Mouse (Mus musculus) urinary bladder, postnatal 10 days (tissue): ENCODE results near the gene Npcd.

Source experiments
- DNase-seq: peaks from one replicate; pipeline ENCODE4 v3.0.0; 2022; ENCODE audit warnings: low spot score

The Npcd gene

DNA sequence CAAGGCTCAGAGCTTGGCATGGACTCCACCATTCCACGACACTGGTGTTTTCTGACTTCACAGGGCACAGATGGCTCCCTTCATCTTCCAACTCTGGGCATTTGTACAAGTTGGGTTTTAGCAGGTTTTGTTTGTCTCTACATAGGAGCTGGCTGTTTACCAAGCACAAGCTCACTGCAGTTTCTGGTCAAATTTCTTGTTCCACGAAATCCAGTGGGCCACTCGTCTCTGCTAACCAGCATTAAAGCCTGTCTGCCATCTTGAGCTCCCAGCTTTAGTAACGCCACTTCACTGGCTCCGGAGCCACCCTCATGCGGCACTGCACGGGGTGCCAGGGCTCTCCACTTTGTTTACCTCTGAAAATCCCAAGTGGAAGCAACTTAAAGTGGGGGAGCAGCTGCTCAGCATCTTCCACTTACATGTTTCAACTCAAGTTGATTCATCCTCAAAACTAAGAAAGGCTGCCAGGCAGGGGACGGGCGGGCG is 67.4 kb downstream of the Npcd start:
- DNase-seq: no peak

DNA sequence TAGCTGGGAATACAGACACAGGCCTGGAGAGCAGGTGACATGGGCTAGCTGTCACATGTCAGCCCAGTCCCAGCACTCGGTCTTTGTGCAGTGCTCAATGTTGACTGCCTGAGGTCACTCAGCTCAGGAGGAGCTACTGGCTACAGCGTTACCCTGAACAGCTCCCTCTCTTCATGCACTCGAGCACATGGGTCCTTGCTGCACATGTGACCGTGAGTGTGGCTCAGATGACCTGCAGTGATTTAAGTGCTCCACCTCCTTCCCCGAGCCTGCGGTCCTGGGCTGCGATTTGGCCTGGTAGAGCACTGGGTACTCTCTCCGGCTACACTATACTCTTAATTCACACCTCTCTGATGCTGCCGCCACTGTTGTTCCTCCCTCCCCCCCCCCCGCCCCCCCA is 67.9 kb downstream of the Npcd start:
- DNase-seq: no peak

DNA sequence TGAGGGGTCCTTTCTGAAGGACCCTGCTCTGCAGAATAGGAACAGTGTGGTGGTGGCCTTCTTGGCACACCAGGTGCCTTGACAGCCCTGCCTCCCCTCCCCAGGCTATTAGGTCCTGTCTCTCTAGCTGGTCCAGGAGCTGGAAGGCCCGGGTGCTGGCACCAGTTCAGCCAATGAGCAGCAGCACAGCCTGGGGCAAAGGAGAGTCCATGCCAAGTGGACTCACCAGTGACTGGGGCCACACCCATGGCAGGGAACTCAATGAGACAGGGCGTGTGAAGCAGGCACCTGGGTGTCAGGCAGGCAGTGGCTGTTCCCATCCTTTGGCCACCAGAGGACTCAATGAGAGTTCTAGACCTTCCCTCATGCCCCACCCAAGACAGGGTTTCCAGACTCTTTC is 68.7 kb downstream of the Npcd start:
- DNase-seq: no peak

DNA sequence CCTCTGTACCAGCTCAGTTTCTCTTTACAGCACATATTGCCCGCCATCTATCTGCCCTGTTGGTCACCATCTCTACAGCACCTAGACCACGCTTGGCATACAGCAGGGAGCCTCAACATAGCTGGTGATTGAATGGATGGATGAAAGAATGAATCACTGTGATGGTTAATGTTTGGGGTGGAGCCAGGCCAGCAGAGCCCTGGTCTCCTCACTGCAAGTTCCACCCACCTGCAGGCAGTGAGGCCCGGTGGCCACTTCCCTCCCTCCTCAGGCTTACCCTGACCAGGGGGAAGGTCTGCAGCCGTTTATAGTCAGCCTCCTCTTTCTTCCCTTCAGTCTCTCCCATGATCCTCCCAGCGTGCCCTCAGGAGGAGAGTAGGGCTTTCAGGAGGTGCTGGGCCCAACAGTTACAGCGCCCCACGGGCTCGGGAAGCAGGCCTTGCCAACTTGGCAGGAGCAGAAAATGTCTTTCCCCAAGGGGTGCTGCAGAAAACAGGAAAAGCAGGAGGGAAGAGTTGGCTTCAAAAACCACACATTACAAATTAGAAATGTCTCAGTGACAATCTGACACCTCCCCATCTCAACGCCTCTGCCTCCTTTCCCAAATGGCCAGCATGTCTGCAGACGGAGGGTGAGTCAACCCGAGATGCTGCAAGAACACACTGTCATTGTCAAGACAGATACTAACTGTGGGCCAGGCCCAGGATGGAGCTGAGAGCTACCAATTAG is 69.3 kb downstream of the Npcd start:
- DNase-seq: no peak

DNA sequence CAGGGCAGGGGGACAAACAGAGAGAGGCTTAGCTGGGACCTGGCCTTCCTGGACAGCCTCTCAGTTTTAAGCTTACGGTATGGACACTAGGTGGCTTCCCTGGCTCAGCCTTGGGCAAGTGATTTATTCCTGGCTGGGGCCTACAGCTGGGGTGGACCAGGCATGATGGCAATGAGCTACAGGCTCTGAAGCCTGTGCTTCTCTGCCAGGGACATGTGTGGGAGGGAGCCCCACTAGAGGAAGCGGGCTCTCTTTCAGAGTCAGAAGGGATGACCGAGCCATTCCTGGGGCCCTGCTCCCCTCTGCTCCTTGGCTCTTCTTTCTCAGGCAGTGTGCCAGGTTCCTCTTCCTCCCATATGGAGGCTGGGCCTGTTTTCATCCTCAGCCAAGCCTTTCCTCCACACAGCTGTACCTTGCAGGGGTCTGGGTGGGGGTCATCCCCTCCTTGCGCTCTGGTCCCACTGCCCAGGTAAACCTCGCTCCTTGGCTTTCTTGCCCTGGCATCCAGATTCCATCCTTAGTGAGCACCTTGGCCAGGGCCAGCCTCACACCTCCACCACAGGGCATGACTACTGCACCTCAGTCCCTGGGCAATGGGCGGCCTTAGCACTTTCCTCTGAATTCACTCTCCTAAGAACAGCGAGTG is 70.3 kb downstream of the Npcd start:
- no peak for DNase-seq

DNA sequence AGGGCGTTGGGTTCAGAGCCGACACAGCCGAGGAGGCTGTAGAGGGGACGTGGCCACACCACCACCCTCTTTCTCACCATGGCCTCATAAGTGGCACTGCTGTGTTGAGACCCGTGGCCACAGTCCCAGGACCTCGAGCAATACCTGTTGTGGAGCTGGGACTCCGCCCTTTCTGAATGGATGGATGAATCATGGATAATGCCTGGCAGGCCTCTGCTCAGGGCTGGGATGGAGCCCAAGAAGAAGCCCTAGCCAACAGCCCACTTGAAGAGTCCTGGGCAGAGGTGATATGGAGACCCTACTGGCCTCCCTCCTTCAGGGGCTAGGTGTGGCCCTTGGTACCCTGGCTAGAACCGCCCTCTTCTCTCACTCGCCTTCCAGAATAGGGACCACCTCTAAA is 71.0 kb downstream of the Npcd start:
- no peak for DNase-seq

DNA sequence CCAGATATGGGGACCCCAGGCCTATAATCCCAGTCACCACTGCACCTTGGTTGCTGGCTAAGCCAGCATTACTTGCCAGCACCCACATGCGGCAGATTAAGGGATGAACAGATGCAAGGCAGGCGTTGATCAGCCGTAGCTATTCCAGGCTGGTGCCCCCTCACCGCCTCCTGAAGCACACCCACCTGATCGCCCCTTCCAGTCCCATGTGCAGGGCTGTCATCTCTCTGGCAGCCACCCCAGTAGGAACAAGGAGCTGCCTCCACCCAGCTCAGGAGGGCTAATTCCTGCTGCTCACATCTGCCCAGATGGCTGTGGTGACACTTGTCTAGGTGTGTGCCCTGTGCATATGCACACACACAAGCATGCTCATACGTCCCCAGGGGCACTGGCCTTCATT is 73.1 kb downstream of the Npcd start:
- no peak for DNase-seq

DNA sequence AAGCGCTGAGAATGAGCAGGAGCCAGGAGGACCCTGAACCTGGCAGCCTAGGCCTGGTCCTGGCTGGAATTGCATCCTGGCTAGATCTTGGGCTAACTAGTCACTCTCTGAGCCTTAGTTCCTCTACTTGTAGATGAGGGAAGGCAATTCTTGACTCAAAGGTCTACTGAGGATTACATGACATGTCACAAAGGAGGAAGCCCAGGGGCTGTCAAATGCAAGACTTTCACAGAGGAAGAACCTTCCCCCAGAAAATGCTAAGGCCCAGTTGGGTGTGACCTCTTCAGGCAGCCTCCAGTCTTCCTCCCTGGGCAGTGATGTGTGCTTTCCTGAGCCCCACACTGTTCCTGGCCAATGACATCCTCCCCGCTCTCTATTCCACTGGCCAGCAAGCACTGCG is 76.9 kb downstream of the Npcd start:
- DNase-seq: no peak

DNA sequence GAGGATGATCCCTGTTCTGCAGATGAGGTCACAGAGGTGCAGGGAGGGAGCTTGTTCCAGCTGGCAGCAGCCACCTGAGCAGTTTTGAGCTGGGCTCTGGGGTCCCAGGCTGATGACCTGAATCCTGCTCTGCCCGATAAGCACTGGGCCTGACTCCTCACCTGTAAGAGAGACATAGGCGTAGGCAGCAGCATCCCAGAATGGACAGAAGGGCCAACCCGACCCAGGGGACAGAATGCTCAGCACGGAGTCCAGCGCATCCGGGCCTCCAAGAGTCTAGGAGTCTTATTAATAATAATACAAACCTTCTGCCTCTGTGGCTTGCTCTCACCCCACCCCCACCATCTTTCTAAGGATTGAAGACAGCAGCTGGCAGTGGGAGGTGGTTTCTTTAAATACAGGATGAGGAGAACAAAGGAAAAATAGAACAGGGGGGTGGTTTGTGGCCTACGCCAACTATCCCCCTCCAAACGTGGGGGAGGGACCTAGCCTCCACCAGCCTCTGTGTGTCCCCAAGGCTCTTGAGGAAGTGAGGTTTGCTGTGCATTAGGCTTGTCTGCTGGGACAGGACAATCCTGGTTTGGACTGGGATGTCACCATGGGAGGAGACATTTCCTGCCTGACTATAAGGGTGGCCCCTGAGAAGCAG is 77.9 kb downstream of the Npcd start:
- no peak for DNase-seq

DNA sequence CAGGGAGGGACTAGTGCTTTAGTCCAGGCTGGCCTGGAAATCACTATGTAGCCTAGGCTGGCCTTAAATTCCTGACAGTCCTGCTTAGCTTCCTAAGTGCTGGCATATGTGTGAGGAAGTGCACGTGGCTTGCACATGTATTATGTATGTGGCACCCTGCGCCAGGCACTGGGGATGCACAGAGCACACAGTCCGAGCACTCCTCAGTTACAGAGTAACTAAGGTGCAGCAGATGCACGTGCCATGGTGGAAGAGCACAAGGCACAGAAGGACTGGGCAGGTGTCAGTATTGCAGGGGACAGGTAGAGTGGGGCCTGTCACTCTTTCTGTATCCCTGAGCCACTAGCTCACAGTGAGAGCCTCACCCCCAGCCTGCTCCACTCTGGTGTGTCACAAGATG is 78.9 kb downstream of the Npcd start:
- no peak for DNase-seq

DNA sequence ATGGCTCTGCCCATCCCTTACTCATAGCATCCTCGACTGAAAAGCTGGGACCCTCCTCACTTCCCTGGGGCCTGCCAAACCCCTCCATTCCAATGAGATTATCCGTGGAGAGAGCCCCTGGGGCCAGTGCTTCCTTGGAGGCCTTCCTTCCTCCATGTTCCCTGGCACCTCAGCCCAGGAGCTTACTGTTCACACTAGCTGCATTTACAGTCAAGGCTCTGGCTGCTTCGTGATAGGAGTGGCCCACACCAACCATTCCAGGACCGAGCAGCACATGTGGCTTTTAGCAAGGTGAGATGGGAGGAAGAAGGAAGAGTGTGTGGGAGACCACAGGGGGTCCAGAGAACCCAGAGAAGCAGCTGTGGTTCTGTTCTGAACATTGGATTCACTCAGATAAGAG is 80.2 kb downstream of the Npcd start:
- DNase-seq: no peak

DNA sequence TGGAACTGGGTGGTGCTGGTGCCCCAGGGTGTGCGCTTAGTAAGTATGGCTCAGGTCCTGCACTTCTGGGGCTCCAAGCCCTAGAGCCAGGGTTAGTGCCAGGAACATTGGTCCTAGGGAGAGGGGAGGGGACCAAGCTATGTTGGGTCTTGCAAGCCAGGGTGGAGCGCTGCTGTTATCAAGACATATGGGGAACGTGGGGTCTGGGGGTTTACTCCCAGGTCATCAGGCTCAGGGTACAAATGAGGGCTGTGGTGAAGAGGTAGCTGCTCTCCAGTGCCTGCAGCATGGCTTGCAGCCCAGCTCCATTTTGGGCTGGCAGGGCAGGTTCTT is 80.7 kb downstream of the Npcd start:
- DNase-seq: no peak

DNA sequence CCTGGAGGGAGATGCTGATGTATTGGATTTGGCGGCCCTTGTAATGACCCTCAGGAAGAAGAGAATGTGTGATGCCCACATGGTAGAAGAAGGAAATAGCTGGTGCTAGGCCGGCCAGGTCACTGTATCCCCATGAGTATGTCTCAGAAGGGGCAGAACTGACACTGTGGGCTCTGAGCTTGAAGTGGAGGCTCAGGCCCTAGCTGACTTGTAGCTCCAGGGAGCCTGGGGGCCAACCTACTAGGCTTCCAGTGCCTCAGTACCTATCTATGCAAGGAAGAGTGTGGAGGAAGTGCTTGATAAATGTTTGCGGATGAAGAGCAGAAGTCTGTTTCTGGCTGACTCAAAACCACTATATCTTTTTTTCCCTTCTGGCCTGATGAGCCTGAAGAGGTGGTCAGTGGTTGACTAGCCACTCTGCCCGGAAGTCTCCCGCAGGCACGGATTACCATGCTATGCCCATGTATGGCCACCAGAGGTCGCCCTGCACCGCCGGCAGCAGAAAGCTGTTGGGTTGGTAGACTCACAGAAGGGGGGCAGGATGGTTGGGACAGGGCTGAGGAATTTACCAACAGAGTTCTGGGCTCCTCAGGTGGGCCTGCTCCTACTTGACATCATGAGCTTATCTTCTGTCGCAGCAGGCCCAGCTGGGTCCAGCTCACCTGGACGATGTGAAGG is 81.2 kb downstream of the Npcd start:
- no peak for DNase-seq

DNA sequence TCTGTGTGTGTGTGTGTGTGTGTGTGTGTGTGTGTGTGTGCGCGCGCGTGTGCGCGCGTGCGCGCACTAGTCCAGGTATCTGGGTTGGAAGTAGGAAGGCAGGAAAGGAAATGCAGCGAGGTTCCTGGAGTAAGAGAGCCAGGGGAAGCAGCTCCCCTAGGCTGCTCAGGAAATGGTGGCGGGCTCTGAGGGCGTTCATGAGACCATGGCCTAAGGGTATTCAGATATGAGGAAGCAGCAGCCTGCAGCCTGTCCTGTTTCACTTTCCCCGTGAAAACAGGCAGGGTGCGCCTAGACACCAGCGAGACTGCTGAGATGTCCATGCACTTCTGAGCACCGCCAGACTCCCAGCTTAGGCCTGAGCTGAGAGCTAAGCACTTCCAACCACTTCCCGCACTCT is 82.3 kb downstream of the Npcd start:
- no peak for DNase-seq

DNA sequence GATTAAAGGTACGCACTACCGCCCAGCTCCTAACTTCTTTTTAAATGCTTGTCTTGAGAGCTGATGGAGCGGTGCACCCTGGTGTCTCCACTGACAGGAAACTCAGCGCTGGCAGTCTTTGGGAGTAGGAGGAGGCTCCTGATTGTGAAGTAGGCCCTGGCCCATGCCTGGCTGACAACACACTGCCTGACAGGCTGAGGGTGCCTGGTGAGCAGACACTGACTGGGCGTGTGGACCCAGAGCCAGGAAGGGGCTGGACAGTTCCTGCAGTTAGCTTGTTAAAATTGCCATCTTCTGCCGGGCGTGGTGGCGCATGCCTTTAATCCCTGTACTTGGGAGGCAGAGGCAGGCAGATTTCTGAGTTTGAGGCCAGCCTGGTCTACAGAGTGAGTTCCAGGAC is 83.8 kb downstream of the Npcd start:
- DNase-seq: no peak

DNA sequence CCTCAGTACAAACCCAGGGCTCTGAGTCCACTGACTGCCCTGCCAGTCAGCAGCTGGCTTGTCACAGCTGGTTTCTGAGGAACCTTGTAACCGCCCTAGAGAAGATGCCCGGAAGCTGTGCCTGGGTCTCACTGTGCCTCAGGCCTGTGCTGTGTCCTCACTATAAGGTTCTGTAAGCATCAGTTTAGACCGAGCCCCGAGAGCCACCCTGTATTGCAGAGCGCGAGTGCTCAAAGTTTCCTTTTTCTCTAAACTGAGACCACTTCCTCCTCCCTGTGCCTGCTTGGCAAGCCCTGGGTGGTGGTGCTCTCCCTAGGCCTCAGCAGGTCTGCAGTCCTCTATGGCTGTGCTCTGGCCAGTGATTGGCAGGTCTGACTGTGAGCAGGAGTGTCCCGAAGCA is 84.9 kb downstream of the Npcd start:
- no peak for DNase-seq

DNA sequence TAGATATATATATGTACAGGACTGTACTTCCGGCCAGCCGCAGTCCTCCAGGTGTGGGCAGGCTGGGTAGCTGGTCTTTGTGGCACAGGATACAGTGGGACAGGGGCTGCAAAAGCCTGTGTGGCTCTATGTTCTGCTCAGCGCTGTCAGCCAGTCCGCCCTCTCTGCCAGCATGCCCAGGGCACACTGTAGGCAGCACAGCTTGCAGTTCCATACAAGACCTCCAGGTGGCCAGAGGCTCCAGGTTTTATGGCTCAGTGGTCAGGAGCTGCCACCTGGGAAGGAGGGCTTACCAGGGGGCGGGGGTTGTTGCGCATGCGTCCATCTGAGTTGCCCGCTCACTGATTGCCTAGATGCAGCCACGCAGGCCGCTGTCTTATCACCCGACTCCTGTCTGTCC is 86.0 kb downstream of the Npcd start:
- no peak for DNase-seq

DNA sequence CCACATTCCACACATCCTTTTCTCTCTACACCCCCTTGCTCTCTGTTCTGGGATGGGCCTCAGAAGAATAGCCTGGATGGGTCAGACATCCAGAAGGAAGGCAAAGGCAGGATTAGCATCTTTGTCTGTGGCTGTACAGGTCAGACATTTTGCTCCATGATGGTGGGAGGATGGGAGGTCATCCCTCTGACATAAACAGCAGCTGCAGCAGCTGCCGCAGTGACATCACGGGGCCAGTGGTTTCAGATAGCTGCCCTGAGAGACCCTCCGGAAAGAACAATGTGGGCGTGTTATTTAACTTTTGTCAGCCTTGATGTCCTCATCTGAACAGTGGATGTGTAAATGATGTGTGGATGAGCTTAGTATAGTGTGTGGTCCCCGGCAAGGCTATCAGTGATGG is 88.2 kb downstream of the Npcd start:
- DNase-seq: no peak

DNA sequence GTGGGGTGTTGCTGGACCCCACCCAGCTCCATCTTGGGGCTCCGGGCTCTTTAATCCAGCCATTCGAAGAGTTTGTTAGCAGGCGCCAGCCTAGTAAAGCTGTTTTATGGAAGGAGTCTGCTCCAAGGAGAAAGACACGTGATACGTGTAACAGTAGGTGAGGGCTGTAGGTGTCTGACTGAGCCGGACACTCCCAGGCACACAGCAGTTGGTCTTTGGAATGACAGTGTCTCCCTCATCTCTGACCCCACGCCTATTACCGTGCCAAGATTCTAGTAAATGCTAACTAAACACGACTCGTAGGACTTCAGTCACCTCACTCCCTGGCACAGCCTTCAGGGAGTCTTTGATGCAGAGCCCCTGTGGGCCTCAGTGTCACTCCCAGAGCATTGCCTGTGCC is 88.7 kb downstream of the Npcd start:
- DNase-seq: no peak

DNA sequence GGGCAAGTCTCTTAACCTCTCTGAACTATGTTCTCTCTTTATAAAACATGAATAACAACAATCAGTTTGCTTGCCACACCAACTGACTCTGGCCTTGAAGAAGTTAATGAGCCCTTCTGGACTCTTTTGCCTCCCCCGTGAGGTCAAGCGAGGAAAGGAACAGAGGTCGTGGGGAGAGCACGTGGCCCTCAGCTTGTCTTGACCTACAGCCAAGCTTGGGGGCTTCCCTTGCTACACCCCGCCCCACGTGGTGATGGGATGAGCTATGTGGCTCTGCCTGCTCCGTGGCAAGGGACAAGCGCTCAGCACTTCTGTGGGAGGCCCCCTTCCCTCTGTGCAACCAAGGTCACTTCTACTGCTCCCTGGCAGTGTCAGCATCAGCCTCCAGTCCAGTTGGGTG is 89.3 kb downstream of the Npcd start:
- no peak for DNase-seq

DNA sequence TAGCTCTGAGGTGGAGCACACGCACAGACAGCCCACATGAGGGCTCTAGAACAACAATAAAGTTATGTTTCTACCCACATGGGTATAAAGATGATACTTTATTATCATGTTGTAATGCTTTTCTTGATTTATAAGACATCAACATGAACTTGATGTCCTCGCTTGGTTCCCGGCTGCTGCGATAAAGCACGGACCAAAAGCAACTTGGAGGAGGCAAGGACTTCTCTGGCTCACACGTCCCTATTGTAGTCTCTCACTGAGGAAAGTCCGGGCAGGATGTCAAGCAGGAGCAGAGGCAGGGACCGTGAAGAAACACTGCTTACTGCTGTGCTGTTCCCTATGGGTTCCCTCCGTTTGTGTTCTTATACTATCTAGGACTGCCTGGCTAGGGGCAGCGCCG is 90.0 kb downstream of the Npcd start:
- DNase-seq: no peak

DNA sequence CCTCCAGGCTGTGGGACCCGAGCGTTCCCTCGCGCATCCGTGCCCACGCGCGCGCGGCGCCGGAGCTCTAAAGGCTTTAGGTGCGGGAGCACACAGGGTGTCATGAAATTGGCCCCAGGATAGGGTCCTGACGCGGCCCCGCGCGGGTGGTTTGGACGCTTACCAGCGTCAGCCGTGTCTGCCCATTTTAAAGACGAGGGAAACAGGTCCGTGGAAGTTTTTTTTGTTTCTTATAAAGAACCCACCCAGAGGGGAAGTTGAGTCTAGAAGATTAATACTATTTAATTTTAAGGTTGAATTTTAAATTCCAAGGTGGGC is 91.4 kb downstream of the Npcd start:
- DNase-seq: no peak
